Mouse (Mus musculus) gastrocnemius, postnatal 25 days (tissue): ENCODE measurements around the gene Adam34. TPM values are rescaled to one million over a fixed set of nuclear protein-coding genes. Genes with fewer than 3 reads are reported as not detected.
"Not testable (repeated sequence)": the region's sequence is repeated elsewhere in the genome, so short reads cannot be mapped to it uniquely, and the experiment has no call there.

ENCODE experiments used
- DNase-seq: peaks from one replicate; pipeline ENCODE4 v3.0.0; 2022
- long read RNA-seq, 2 experiments: library from polyadenylated mRNA; stranded (forward); transcript quantifications; one replicate each; pipeline ENCODE4 v2.0.0; 2021
- total RNA-seq, 2 experiments: library from RNA; stranded (reverse); gene quantifications; 1 replicate in 1 of 2; 2 replicates in 1 of 2; pipeline ENCODE4 v1.2.3; 2021

Gene Adam34
- not detected for total RNA-seq
- long read RNA-seq, experiment 1 = 0 reads
- long read RNA-seq, experiment 2 = 0 reads

DNA sequence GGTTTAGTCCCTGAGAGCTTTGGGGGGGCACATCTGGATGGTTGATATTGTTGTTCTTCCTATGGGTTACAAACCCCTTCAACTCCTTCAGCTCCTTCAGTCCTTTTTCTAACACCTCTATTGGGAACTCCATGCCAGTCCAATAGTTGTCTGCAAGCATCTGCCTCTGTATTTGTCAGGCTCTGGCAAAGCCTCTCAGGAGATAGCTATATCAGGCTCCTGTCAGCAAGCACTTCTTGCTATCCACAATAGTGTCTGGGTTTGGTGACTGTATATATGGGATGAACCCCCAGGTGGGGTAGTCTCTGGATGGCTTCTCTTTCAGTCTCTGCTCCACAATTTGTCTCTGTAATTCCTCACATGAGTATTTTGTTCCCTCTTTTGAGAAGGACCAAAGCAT, at the start of gene Adam34:
Gene Adam34, minus strand, starts transcription at position 101 of the 400 bp plus-strand sequence.
- DNase-seq = no peak

DNA sequence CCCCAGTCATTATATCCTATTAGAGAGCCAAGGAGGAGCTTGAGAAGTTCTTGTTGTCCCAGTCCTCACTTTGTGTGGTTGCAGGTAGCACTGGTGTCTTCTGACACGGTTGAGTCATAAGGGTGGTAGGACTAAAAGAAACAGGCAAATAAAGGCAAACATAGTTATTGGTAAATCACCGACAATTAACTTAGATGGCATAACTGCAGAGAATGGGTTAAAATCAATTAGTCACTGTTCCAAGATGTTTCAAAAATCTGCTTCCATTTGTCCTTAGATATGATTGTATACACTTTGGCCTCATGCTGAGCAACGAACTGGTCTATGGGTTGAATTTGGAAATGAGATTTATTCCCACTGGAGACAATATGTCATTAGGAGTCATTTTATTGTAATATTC, 82.7 kb downstream of the Adam34 start, which contains the start of gene Gm5346:
Gene Gm5346, minus strand, starts transcription at position 101 of the 400 bp plus-strand sequence.
- no peak for DNase-seq

DNA sequence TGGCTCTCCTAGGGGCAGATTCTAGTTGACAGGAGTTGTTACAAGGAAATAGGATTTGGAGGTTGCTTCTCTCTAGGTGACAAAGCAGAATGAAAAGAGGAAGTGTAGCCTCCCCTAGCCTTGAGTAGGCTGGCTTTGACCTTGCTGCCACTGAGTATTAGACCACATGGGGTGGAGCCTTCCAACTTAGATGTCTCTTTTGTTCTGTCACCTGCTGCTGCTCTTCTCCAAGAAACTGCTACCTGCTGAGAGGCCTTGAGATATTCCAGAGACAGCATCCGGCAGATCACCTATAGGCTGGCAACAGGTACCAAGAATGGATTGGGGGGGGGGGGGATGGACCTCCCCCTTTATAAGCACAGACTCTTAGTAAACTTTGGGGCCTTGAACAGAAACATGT, 93.8 kb downstream of the Adam34 start:
- no peak for DNase-seq

DNA sequence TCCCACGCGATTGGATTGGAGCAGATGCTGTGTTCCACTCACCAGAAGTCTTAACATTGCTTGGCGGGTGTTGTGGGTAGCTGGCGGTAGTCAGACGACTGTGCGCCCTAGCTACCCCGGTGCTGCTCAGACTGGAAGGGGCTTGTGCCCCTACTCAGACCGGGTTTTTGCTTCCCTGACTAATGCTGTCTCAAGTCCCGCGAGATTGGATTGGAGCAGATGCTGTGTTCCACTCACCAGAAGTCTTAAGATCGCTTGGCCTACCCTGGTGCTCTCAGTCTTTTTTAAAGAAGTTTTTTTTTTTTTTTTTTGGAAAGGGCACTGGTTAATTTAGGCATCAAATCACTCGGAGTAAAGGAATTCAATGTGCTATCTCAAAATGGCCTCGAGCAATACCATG, 106.2 kb downstream of the Adam34 start:
- DNase-seq = not testable (repeated sequence)

DNA sequence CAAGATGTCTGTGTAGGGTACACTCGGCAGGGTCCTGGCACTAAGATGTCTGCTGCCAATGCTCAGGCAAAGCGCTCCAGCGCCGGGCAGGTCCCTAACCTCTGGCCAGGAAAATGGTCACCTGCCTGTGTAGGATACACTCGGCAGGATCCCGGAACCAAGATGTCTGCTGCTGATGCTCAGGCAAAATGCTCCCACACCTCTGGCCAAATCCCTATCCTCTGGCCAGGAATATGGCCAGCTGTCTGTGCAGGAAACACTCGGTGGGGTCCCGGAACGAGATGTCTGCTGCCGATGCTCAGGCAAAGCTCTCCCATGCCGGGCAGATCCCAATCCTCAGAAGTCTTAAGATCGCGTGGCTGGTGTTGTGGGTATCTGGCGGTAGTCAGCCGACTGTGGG, 106.7 kb downstream of the Adam34 start:
- not testable (repeated sequence) for DNase-seq

Other genes with a start within 250 kb of the Adam34 start
- gene Adam26b, start 181.9 kb downstream of the Adam34 start, total RNA-seq = not detected
- not detected for gene Adam26a, start 133.3 kb downstream of the Adam34 start, total RNA-seq
- gene Gm5346, start 82.8 kb downstream of the Adam34 start, total RNA-seq = not detected